Comparison of ENCODE assay signal across 8 mouse cellular contexts in the genomic region with DNA sequence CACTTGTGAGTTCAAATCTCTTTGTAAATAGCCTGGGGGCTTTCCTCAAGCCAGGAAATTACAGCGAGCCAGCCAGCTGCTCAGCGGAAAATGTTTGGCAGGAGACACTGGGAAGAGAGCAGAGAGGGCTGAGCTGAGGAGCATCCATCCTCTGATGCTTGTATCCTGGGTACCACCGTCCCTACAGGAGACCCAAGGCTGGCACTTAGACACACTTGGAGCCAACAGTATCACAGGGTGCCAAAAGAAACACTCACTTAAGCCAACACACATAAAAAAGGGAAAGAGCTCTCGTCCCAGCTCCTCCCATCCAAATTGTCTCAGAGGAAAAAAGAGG. TPM values are rescaled to one million over a fixed set of nuclear protein-coding genes. Genes with fewer than 3 reads are reported as not detected.
DNase-seq lines count a peak whose midpoint lies in the region; ATAC-seq and TF ChIP-seq lines count a peak whose summit lies in the region.

No protein-coding gene starts in this region.

- no peak for TF ChIP-seq CTCF in lung, embryonic 14.5 days (IDR thresholded peaks at IDR 0.05; ENCODE audit: low read depth)

- peaks cover 20% of the 10 kb centered on the region for H3K27me3 ChIP-seq in lung, embryonic 14.5 days (ENCODE audit: insufficient read depth, low read length)
- H3K27me3 ChIP-seq in limb, embryonic 11.5 days (ENCODE audit: control insufficient read depth, insufficient read depth, low read length), result peaks cover 5% of the 10 kb centered on the region; the same call in 1 of the 2 replicates
- peaks cover 3% of the 10 kb centered on the region for H3K27me3 ChIP-seq in stomach, embryonic 16.5 days (ENCODE audit: control insufficient read depth, insufficient read depth, low read length)

- H3K4me1 ChIP-seq in lung, embryonic 14.5 days (ENCODE audit: insufficient read depth), result no peaks in the 10 kb centered on the region
- H3K4me1 ChIP-seq in limb, embryonic 11.5 days (ENCODE audit: control insufficient read depth, insufficient read depth, low read length), result 0 out of 2 replicates have a peak, but pooled peaks cover 2% of the 10 kb centered on the region
- H3K4me1 ChIP-seq in stomach, embryonic 16.5 days (ENCODE audit: control insufficient read depth, insufficient read depth, low read length), result 0 out of 2 replicates have a peak, but pooled peaks cover 12% of the 10 kb centered on the region

- DNase-seq in embryo, embryonic 10 days (ENCODE audit: low spot score), result peak; percentile 16
- no peak for DNase-seq in embryo, embryonic 9.5 days (ENCODE audit: extremely low spot score)
- DNase-seq in lung, embryonic 14.5 days, result peak; percentile 1
- DNase-seq in lung, adult 18-20 months, result no peak
- DNase-seq in limb, embryonic 11.5 days (ENCODE audit: low spot score), result no peak
- DNase-seq in spleen, adult 18-20 months, result no peak
- DNase-seq in urinary bladder, postnatal 36 days (ENCODE audit: low spot score in 2 of 2), result no peak

- no peak overlapping the region for H3K9ac ChIP-seq in lung, embryonic 14.5 days
- H3K9ac ChIP-seq in limb, embryonic 11.5 days (ENCODE audit: low read length), result no peak overlapping the region
- H3K9ac ChIP-seq in stomach, embryonic 16.5 days (ENCODE audit: low read length), result peak overlapping the region; percentile 4; the same call in 1 of the 2 replicates

- H3K4me2 ChIP-seq in lung, embryonic 14.5 days, result peak overlapping the region; percentile 59
- H3K4me2 ChIP-seq in limb, embryonic 11.5 days (ENCODE audit: low read depth, severe bottlenecking), result peak overlapping the region; percentile 58
- H3K4me2 ChIP-seq in stomach, embryonic 16.5 days (ENCODE audit: low read depth, low read length), result peak overlapping the region; percentile 73

- no peak for ATAC-seq in lung, embryonic 14.5 days (ENCODE audit: insufficient read depth)
- no peak for ATAC-seq in limb, embryonic 11.5 days (ENCODE audit: insufficient number of reproducible peaks, low FRiP score, low TSS enrichment, low read depth)
- ATAC-seq in stomach, embryonic 16.5 days (ENCODE audit: insufficient read depth, low FRiP score), result no peak

- WGBS in lung, embryonic 14.5 days, result 3% methylated on average over 4 of the region's 4 CpGs
- WGBS in limb, embryonic 11.5 days, result 5% methylated on average over 4 of the region's 4 CpGs
- 4% methylated on average over 4 of the region's 4 CpGs for WGBS in stomach, embryonic 16.5 days

- H3K4me3 ChIP-seq in lung, embryonic 14.5 days (ENCODE audit: low read depth, low read length), result peak overlapping the region; percentile 29; the same call in 1 of the 2 replicates
- peak overlapping the region; percentile 25 for H3K4me3 ChIP-seq in limb, embryonic 11.5 days (ENCODE audit: low read depth, low read length)
- peak overlapping the region; percentile 38 for H3K4me3 ChIP-seq in stomach, embryonic 16.5 days (replicated peaks; ENCODE audit: low read length)

- H3K9me3 ChIP-seq in lung, embryonic 14.5 days (ENCODE audit: low read depth, low read length), result no peaks in the 10 kb centered on the region
- H3K9me3 ChIP-seq in limb, embryonic 11.5 days (ENCODE audit: control insufficient read depth, low read length), result no peaks in the 10 kb centered on the region
- H3K9me3 ChIP-seq in stomach, embryonic 16.5 days (replicated peaks; ENCODE audit: control insufficient read depth, low read length), result no peaks in the 10 kb centered on the region

- no peak overlapping the region for H3K27ac ChIP-seq in lung, embryonic 14.5 days (ENCODE audit: low read depth)
- H3K27ac ChIP-seq in limb, embryonic 11.5 days (replicated peaks; ENCODE audit: low read depth, low read length), result no peak overlapping the region
- no peak overlapping the region for H3K27ac ChIP-seq in stomach, embryonic 16.5 days (ENCODE audit: low read length)

- H3K36me3 ChIP-seq in lung, embryonic 14.5 days (ENCODE audit: insufficient read depth), result no peaks in the 10 kb centered on the region
- no peaks in the 10 kb centered on the region for H3K36me3 ChIP-seq in limb, embryonic 11.5 days (ENCODE audit: control insufficient read depth, insufficient read depth, low read length)
- no peaks in the 10 kb centered on the region for H3K36me3 ChIP-seq in stomach, embryonic 16.5 days (ENCODE audit: control insufficient read depth, insufficient read depth, low read length)

RNA-seq across cellular contexts. Expression of a gene that starts 0.8 kb away (rescaled TPM):
- polyA plus RNA-seq in lung, embryonic 14.5 days (2014; fragmentation: Nextera tagmentation; extraction: Ambion mirVana), result 0.15 and 0.24 TPM in 2 replicates
- 0.68 and 1.0 TPM in 2 replicates for polyA plus RNA-seq in limb, embryonic 11.5 days (2014; fragmentation: Nextera tagmentation; extraction: Ambion mirVana)
- polyA plus RNA-seq in stomach, embryonic 16.5 days (2015; fragmentation: Nextera tagmentation; extraction: Ambion mirVana), result 0.58 and 0.71 TPM in 2 replicates

Comparison
In these comparisons a context has a peak if more than half of its experiments do, and no peak if none do; other contexts are left out.
1. DNase-seq: peak in embryo, embryonic 10 days (single experiment) and lung, embryonic 14.5 days (single experiment); none in embryo, embryonic 9.5 days (single experiment), lung, adult 18-20 months (0 of 2), limb, embryonic 11.5 days (single experiment), spleen, adult 18-20 months (0 of 2) and urinary bladder, postnatal 36 days (0 of 2).
2. Peak in every context shown above with its lines, with median percentiles within 50 percentile points of each other: H3K4me2 ChIP-seq and H3K4me3 ChIP-seq.